Mouse (Mus musculus): ENCODE results near the gene Kif21a. TPM values are rescaled to one million over a fixed set of nuclear protein-coding genes. Genes with fewer than 3 reads are reported as not detected.

Gene Kif21a
- polyA plus RNA-seq, 1 experiment from 2014 or later: 23.3 TPM

GRCm38 (mm10) chr15:90938469-90938868 lies 111.3 kb downstream of the Kif21a start:
- Histone ChIP-seq H3K36me3 (ENCODE audit: control insufficient read depth, insufficient read depth, low read length) (no peaks in the 10 kb centered on the region; the same call in 1 of the 2 replicates), H3K9me3 (ENCODE audit: control insufficient read depth, low read depth, low read length) (no peaks in the 10 kb centered on the region), H3K4me1 (ENCODE audit: control insufficient read depth, insufficient read depth, low read length) (no peaks in the 10 kb centered on the region), H3K4me2 (replicated peaks; ENCODE audit: low read depth, low read length) (no peak overlapping the region), H3K4me3 (ENCODE audit: low read depth, low read length) (no peak overlapping the region), H3K27me3 (ENCODE audit: control insufficient read depth, insufficient read depth, low read length) (no peaks in the 10 kb centered on the region), H3K9ac (replicated peaks; ENCODE audit: low read depth, low read length) (no peak overlapping the region), H3K27ac (ENCODE audit: low read length) (no peak overlapping the region)
- no peak for ATAC-seq (ENCODE audit: insufficient number of reproducible peaks, insufficient read depth, low FRiP score, low read depth)
- WGBS: 68% methylated on average over 1 of the region's 1 CpGs

- no peaks in the 10 kb centered on the region for H3K4me1 ChIP-seq (ENCODE audit: control insufficient read depth, insufficient read depth, low read length)
- WGBS: 72% methylated on average over 6 of the region's 6 CpGs
- H3K4me3 ChIP-seq (ENCODE audit: low read depth, low read length): no peak overlapping the region
- no peaks in the 10 kb centered on the region for H3K27me3 ChIP-seq (ENCODE audit: control insufficient read depth, insufficient read depth, low read length)
- H3K36me3 ChIP-seq (ENCODE audit: control insufficient read depth, insufficient read depth, low read length): no peaks in the 10 kb centered on the region; the same call in 1 of the 2 replicates
- H3K4me2 ChIP-seq (replicated peaks; ENCODE audit: low read depth, low read length): no peak overlapping the region
- ATAC-seq (ENCODE audit: insufficient number of reproducible peaks, insufficient read depth, low FRiP score, low read depth): no peak
- no peak overlapping the region for H3K27ac ChIP-seq (ENCODE audit: low read length)
- no peak overlapping the region for H3K9ac ChIP-seq (replicated peaks; ENCODE audit: low read depth, low read length)
- no peaks in the 10 kb centered on the region for H3K9me3 ChIP-seq (ENCODE audit: control insufficient read depth, low read depth, low read length)
These were observed 114.2 kb downstream of the Kif21a start for GRCm38 (mm10) chr15:90935579-90935978.

- ATAC-seq (ENCODE audit: insufficient number of reproducible peaks, insufficient read depth, low FRiP score, low read depth): no peak
- Histone ChIP-seq H3K36me3 (ENCODE audit: control insufficient read depth, insufficient read depth, low read length) (no peaks in the 10 kb centered on the region), H3K4me3 (ENCODE audit: low read depth, low read length) (no peak overlapping the region), H3K27ac (ENCODE audit: low read length) (no peak overlapping the region), H3K9ac (replicated peaks; ENCODE audit: low read depth, low read length) (no peak overlapping the region), H3K27me3 (ENCODE audit: control insufficient read depth, insufficient read depth, low read length) (no peaks in the 10 kb centered on the region), H3K9me3 (ENCODE audit: control insufficient read depth, low read depth, low read length) (no peaks in the 10 kb centered on the region), H3K4me2 (replicated peaks; ENCODE audit: low read depth, low read length) (no peak overlapping the region), H3K4me1 (ENCODE audit: control insufficient read depth, insufficient read depth, low read length) (no peaks in the 10 kb centered on the region)
- 75% methylated on average over 5 of the region's 5 CpGs for WGBS
These were observed 118.3 kb downstream of the Kif21a start for GRCm38 (mm10) chr15:90931451-90931850.

DNA sequence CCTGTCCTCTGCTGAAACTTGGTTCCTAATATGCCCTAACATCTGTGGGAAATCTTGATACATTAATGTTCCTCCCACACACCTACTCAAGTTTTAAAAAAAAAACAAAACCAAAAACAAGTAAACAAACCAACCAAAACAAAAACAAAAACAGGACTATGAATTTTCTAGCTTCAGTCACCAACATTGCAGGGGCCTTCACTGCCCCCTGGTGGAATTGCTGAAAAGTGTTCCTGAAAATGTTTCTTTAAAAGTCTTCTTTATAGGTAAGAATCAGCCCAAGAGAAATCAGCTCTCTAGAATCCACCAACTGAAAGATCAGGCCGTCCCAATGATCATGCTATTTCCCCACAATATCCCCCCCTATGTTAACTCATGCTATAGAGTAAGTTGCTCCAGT lies 120.7 kb downstream of the Kif21a start:
- no peaks in the 10 kb centered on the region for H3K4me1 ChIP-seq (ENCODE audit: control insufficient read depth, insufficient read depth, low read length)
- no peak overlapping the region for H3K9ac ChIP-seq (replicated peaks; ENCODE audit: low read depth, low read length)
- no peak overlapping the region for H3K4me3 ChIP-seq (ENCODE audit: low read depth, low read length)
- 18% methylated on average over 1 of the region's 1 CpGs for WGBS
- no peaks in the 10 kb centered on the region for H3K27me3 ChIP-seq (ENCODE audit: control insufficient read depth, insufficient read depth, low read length)
- no peaks in the 10 kb centered on the region for H3K9me3 ChIP-seq (ENCODE audit: control insufficient read depth, low read depth, low read length)
- no peak overlapping the region for H3K27ac ChIP-seq (ENCODE audit: low read length)
- no peak overlapping the region for H3K4me2 ChIP-seq (replicated peaks; ENCODE audit: low read depth, low read length)
- H3K36me3 ChIP-seq (ENCODE audit: control insufficient read depth, insufficient read depth, low read length): no peaks in the 10 kb centered on the region
- ATAC-seq (ENCODE audit: insufficient number of reproducible peaks, insufficient read depth, low FRiP score, low read depth): no peak

DNA sequence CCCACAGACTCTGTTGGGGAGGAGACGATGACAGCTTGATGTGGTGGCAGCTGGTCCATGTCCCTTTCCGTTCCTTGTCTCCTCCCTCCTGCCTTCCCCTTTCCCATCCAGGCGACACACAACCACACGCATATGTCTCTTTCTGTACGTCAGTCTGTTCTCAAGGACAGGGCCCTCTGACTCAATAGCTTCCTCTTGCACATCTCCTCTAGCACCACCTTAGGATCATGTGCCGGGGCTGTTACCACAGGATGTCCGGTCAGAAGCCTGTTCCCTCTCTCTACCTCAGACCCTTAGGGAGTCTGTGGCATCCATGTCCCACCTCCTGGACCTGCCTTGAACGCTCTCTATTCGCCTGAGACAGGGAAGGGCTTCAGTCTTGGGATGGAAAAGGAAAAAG lies 153.3 kb downstream of the Kif21a start:
- H3K27me3 ChIP-seq (ENCODE audit: control insufficient read depth, insufficient read depth, low read length): no peaks in the 10 kb centered on the region

GRCm38 (mm10) chr15:90887466-90887865 lies 162.3 kb downstream of the Kif21a start:
- Histone ChIP-seq H3K4me2 (replicated peaks; ENCODE audit: low read depth, low read length) (no peak overlapping the region), H3K9me3 (ENCODE audit: control insufficient read depth, low read depth, low read length) (no peaks in the 10 kb centered on the region), H3K9ac (replicated peaks; ENCODE audit: low read depth, low read length) (no peak overlapping the region), H3K4me1 (ENCODE audit: control insufficient read depth, insufficient read depth, low read length) (no peaks in the 10 kb centered on the region), H3K4me3 (ENCODE audit: low read depth, low read length) (no peak overlapping the region), H3K36me3 (ENCODE audit: control insufficient read depth, insufficient read depth, low read length) (no peaks in the 10 kb centered on the region), H3K27ac (ENCODE audit: low read length) (no peak overlapping the region), H3K27me3 (ENCODE audit: control insufficient read depth, insufficient read depth, low read length) (no peaks in the 10 kb centered on the region)
- no peak for ATAC-seq (ENCODE audit: insufficient number of reproducible peaks, insufficient read depth, low FRiP score, low read depth)
- 66% methylated on average over 8 of the region's 8 CpGs for WGBS

More for the DNA sequence above, 153.3 kb downstream of the Kif21a start:
- Histone ChIP-seq H3K4me1 (ENCODE audit: control insufficient read depth, insufficient read depth, low read length) (no peaks in the 10 kb centered on the region), H3K9ac (replicated peaks; ENCODE audit: low read depth, low read length) (no peak overlapping the region), H3K9me3 (ENCODE audit: control insufficient read depth, low read depth, low read length) (no peaks in the 10 kb centered on the region), H3K4me3 (ENCODE audit: low read depth, low read length) (no peak overlapping the region), H3K4me2 (replicated peaks; ENCODE audit: low read depth, low read length) (no peak overlapping the region), H3K36me3 (ENCODE audit: control insufficient read depth, insufficient read depth, low read length) (no peaks in the 10 kb centered on the region), H3K27ac (ENCODE audit: low read length) (no peak overlapping the region)
- 79% methylated on average over 9 of the region's 9 CpGs for WGBS
- no peak for ATAC-seq (ENCODE audit: insufficient number of reproducible peaks, insufficient read depth, low FRiP score, low read depth)

Other genes with a start within 250 kb of the Kif21a start
- 2.0 and 2.4 TPM in 2 replicates for gene Abcd2, start 141.9 kb upstream of the Kif21a start, polyA plus RNA-seq (2014; fragmentation: Nextera tagmentation; extraction: Ambion mirVana)
- not detected in 2 replicates for gene CN725425, start 149.5 kb upstream of the Kif21a start, polyA plus RNA-seq (2014; fragmentation: Nextera tagmentation; extraction: Ambion mirVana)